Mouse (Mus musculus) mouse trophoblast stem cell (cell line): Measurements from ENCODE around the gene Rtl1.

Source experiments
- in situ Hi-C, 2 experiments: fragments of 300-500 bp; cut with MseI, MboI; formaldehyde crosslinking; loops; 2 replicates in 1 of 2; 3 replicates in 1 of 2; pipeline ENCODE4 v1.15.1; 2025

Rtl1 gene

DNA sequence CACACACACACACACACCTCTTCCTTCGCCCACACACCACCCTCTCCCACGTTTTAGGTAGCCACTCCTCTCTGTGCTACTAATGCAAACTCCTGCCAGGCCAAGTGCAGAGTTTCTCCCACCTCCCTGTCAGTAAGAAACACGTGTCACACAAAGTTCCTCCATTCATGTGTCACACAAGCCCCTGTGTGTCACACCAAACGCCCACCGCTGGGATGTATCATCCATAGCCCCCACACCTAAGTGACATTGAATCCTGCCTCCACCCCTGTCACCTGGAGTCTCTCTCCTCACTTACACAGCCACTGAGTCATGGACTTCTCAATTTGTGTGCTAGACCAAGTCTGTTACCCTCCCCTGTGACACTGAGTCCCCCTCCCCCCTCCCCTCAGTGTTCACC lies 17.9 kb downstream of the Rtl1 start:
- in situ Hi-C loops = no loop called here

DNA sequence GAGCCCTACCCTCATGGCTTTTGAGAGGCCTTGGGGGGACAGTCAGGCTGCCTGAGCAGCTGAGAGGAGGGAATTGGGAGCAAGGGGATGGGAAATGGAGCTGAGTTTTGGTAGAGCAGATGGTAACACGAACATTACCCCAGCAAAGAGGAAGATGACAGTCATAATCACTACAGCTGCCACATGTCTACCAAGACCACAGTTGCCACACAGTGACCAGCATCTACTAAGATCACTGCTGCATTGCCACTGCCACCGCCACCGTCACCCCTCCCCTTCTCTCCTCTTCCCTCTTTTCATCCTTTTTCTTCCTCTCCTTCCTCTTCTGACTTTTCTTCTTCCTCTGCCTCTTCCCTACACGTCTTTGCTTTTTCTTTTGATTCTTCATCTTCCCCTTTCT lies 27.9 kb downstream of the Rtl1 start:
- in situ Hi-C loops = no loop called here

- in situ Hi-C loops = no loop called here
Observed at GRCm38 (mm10) chr12:109560111-109560695, 39.9 kb downstream of the Rtl1 start.

- in situ Hi-C loops = no loop called here
Observed at GRCm38 (mm10) chr12:109558891-109559487, 41.1 kb downstream of the Rtl1 start.

GRCm38 (mm10) chr12:109558226-109558824 lies 41.8 kb downstream of the Rtl1 start:
- in situ Hi-C loops = no loop called here

DNA sequence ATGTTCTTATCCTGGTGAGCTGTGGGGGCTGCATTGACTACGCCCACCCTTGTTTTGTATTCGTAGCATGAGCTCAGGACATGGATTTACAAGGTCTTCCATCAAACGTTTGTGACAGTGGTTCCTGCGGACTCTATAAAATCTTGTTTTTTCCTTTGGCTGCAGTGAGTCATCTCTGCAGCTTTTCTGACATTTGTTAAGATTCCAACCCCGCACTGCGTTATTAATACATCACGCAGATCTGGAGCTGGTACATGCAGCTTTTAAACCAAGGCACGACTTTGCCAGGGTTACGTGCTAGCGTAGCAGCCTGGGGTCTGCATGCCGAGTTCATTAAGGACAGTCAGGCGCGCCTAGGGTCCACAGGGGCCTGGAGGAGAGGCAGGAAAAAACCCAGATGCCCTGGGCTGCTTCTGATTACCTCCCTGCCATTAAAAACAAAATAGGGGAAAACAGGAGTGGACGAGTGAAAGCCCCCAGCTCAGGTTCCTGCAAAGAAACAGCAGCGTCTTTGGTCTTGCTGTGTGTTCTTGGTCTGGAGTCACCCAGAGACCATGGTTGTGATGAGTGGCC lies 44.2 kb downstream of the Rtl1 start:
- in situ Hi-C loops = no loop called here

DNA sequence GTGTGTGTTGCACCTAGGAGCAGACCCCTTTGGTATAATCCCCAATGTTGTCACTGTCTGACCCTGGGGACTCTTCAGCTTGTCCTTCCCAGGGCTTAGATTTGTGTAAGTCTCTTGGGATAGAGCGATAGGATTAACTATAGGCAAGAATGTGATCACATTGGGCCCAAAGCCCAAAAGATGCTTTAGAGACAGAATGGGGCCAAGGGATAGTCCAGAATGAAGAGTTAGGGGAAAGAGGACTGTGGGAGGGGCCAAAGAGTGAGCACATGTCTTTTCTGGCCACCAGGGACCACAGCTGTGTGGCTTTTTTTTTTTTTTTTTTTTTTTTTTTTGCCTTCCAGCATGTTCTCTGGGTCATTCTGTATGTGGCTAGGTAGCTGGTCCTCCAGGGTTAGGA lies 46.6 kb downstream of the Rtl1 start:
- in situ Hi-C loops = no loop called here

GRCm38 (mm10) chr12:109552754-109553525 lies 47.2 kb downstream of the Rtl1 start:
- in situ Hi-C loops = no loop called here

DNA sequence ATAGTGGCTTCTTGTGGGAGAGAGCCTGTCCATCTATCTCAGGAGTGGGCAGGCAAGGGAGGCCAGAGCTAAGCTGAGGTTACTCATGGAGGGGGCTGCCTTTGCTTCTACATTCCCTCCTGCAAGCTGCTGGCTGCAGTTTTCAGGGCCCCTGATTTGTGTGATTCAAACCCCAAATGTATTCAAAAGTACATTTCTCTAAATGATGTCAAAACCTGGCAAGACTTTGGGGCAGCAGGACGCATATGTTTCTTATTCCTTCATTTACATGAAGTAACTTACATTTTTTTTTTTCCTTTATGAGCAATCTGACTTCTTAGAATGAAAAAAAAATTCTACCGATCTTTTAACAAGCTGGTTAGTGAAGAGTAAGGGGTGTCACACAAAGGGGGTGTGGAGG lies 48.4 kb downstream of the Rtl1 start:
- in situ Hi-C loops = no loop called here

DNA sequence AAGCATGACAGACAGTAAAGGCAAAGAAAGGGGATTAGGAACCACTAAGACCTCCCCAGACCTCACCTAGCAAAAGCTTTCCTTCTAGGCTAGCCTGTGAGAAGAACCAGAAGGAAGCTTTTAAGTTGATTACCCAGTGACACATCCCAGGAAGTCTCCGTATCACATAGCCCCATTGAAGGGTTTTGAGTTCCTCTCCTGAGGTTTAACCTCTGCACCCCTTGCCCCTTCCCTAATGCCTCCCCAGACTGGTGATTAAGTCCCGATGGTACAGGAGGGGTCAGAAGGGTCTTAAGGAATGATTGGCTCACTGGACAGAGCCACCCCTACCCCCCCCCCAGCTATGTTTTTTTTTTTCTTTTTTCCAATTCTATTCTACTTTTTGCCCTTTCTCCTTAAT lies 53.0 kb downstream of the Rtl1 start:
- in situ Hi-C loops = no loop called here

- in situ Hi-C loops = no loop called here
Observed at GRCm38 (mm10) chr12:109545875-109546732, 54.0 kb downstream of the Rtl1 start.

DNA sequence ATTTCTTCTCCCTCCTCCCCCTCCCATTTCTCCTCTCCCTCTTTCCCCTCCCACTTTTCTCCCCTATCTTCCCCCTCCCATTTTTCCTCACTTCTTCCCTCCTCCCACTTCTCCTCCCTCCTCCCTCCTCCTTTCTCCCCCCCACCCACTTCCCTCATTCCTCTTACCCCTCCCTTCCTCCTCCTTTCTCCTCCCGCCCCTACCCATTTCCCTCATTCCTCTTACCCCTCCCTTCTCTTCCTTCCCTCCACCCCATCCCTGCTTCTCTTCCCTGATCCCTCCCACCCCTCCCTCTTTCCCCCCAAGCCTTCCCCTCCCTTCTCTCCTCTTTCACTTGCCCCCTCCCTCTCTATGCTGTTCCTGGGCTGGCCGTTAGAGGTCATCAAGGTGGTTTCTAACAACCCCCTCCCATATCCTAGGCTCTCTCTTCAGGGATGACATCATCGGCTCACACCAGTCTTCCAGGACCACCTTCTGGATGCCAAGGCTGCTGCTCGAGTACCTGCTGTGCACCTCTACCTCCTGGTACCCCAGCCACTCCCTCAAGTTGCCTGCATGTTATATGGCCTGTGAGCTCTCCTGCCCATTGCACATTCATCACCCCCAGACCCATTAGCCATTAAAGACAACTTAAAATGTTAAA lies 56.7 kb downstream of the Rtl1 start:
- in situ Hi-C loops = no loop called here

DNA sequence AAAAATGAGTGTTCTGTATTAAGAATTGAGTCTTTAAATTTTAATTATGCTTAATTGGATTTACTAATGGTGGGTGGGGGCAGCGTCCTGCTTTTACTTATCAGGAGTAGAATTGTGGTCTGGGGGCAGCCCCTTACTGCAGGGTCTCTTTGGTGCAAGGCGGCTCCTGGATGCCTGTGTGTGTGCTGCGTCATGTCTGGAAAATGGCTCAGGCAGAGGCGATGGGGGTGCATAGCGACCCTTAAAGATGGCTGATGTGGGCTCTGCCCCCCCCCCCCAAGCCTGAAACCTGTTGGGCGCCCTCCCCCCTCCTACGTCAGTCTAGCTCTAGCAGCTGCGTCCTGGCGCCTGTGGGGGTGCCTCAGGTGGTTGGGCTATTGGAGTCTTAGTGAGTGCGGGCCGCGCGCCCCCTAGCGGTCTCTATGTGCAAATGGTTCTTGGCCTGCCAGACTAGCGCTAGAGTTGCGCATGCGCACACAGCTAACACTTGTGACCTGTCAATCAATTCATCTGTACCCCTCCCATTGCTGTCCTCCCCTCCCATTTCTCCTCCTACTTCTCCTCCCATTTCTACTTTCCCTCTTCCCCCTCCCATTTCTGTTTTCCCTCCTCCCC lies 57.4 kb downstream of the Rtl1 start:
- in situ Hi-C loops = no loop called here

DNA sequence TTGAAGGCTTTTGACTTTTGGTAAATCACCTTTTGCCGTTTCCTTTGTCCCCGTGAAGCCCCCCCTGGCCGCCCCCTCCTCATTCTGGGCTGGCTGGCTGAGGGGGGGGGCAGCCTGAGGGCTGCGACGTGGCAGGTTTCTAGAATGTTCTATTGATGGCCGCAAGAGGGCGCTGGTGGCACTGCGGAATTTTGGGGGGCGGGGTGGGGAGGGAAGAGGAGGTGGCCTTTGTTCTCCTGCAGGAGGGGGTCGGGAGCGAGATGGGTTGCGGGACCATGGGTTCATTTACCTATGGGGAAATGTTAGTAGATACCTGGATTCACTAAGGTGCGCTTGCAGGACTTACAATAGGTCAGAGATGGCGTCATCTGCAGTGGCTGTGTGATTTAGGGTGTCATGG lies 58.1 kb downstream of the Rtl1 start:
- in situ Hi-C loops = no loop called here

- in situ Hi-C loops = no loop called here
Observed at GRCm38 (mm10) chr12:109541540-109541899, 58.6 kb downstream of the Rtl1 start.

GRCm38 (mm10) chr12:109540739-109541539 lies 59.2 kb downstream of the Rtl1 start:
- in situ Hi-C loops = no loop called here

- in situ Hi-C loops = no loop called here
Observed at GRCm38 (mm10) chr12:109539950-109540349, 60.2 kb downstream of the Rtl1 start.
